Comparison of ENCODE assay signal across 11 mouse cellular contexts in the genomic region with DNA sequence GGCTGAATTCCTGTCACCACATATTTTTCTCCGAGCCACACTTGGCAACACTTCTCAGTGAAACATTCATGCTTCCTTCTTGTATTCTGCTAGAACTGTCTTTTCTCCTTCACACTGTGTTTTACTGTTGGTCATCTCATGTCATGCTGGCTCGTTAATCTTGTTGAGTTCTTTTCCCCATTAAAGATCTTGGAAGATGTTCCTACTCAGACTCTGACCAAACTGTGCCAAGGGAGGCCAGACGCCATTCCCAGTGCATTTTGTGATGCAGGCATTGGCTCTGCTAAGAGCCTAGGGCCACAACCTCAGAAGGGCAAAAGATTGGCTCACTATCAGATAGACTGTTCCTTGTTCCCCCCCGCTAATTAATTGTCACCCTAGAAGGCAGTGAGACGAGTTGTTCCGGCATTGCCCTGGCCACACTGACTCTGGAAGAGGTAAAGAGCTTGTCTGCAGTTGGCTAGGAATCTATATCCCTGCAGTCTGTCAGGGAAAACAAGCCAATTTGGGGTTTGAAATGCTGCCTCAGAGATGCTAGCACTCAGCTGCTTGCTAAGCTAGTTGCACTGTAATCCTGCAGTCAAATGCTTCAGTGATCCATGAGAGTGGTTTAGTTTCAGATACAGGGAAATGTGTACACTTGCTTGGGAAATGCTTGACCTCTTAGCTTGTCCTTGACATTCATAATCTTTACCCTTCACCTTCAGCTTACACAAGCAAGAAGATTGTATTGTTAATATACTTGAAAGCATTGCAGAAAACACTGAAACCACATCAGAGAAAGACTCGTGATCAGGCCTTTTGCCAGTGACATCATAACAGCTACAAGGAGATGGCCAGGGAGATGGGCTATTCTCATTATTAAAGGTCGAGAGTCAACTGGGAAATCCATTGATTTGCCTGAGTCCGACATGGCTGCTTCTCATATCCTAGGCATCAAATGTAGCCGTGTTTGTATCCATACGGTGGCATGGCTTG.
DNase-seq lines count a peak whose midpoint lies in the region; ATAC-seq and TF ChIP-seq lines count a peak whose summit lies in the region.
"Had no signal": no experiment of that assay in that cellular context is flagged by ENCODE, and none has a peak within 500 bp of the region (broad histone marks: within the 10 kb centered on the region; RNA-seq: fewer than 3 reads in every experiment).

No protein-coding gene starts in this region.

- H3K27me3 ChIP-seq in kidney, adult 2 months (replicated peaks; ENCODE audit: control insufficient read depth, insufficient read depth, low read length) = no peaks in the 10 kb centered on the region
- no peaks in the 10 kb centered on the region for H3K27me3 ChIP-seq in forebrain, embryonic 16.5 days (replicated peaks; ENCODE audit: control insufficient read depth, insufficient read depth, low read length)
- no peaks in the 10 kb centered on the region for H3K27me3 ChIP-seq in thymus, adult 2 months (ENCODE audit: control insufficient read depth, insufficient read depth, low read length)
- H3K27me3 ChIP-seq: limb, embryonic 15.5 days had no signal

- peaks cover 10% of the 10 kb centered on the region for H3K4me1 ChIP-seq in kidney, adult 2 months (ENCODE audit: control insufficient read depth, insufficient read depth, low read length)
- peaks cover 28% of the 10 kb centered on the region for H3K4me1 ChIP-seq in forebrain, embryonic 16.5 days (replicated peaks; ENCODE audit: control insufficient read depth, insufficient read depth, low read length)
- no peaks in the 10 kb centered on the region for H3K4me1 ChIP-seq in thymus, adult 2 months (replicated peaks; ENCODE audit: control insufficient read depth, insufficient read depth, low read length)

- no peaks in the 10 kb centered on the region for H3K36me3 ChIP-seq in kidney, adult 2 months (ENCODE audit: control insufficient read depth, insufficient read depth, low read length)
- H3K36me3 ChIP-seq in forebrain, embryonic 16.5 days (ENCODE audit: control insufficient read depth, insufficient read depth) = no peaks in the 10 kb centered on the region
- no peaks in the 10 kb centered on the region for H3K36me3 ChIP-seq in thymus, adult 2 months (ENCODE audit: control insufficient read depth, insufficient read depth, low read length)
- H3K36me3 ChIP-seq: limb, embryonic 15.5 days had no signal

- no peak for TF ChIP-seq POLR2A in kidney, adult 2 months (IDR thresholded peaks at IDR 0.05; ENCODE audit: low read depth, low read length)
- TF ChIP-seq POLR2A in thymus, adult 2 months (IDR thresholded peaks at IDR 0.05; ENCODE audit: control insufficient read depth, extremely low read depth, insufficient read depth, low read length, poor library complexity) = no peak

- H3K27ac ChIP-seq in kidney, adult 2 months (ENCODE audit: insufficient read depth, low read depth, low read length) = peak overlapping the region; percentile 43; the same call in 1 of the 2 replicates
- H3K27ac ChIP-seq in forebrain, embryonic 16.5 days (ENCODE audit: low read length) = peak overlapping the region; percentile 61
- H3K27ac ChIP-seq in thymus, adult 2 months (ENCODE audit: control insufficient read depth, insufficient read depth, low read length) = no peak overlapping the region

- peak; percentile 68 for ATAC-seq in forebrain, embryonic 16.5 days

- no peak overlapping the region; the same call in 1 of the 2 replicates for H3K4me2 ChIP-seq in forebrain, embryonic 16.5 days (ENCODE audit: low read length)
- H3K4me2 ChIP-seq: limb, embryonic 15.5 days had no signal

- no peaks in the 10 kb centered on the region for H3K9me3 ChIP-seq in forebrain, embryonic 16.5 days (ENCODE audit: control insufficient read depth, low read length)
- H3K9me3 ChIP-seq: limb, embryonic 15.5 days had no signal

- H3K9ac ChIP-seq in forebrain, embryonic 16.5 days (replicated peaks; ENCODE audit: low read depth, low read length) = no peak overlapping the region
- H3K9ac ChIP-seq: limb, embryonic 15.5 days had no signal

- WGBS in kidney, adult 2 months = 65% methylated on average over 11 of the region's 11 CpGs
- WGBS in forebrain, embryonic 16.5 days = 64% methylated on average over 11 of the region's 11 CpGs
- 84% methylated on average over 11 of the region's 11 CpGs for WGBS in thymus, adult 2 months

- H3K4me3 ChIP-seq in kidney, adult 2 months (ENCODE audit: insufficient read depth, low read depth, low read length) = no peak overlapping the region
- H3K4me3 ChIP-seq in forebrain, embryonic 16.5 days (replicated peaks; ENCODE audit: low read length) = no peak overlapping the region
- H3K4me3 ChIP-seq in thymus, adult 2 months (ENCODE audit: control insufficient read depth, insufficient read depth, low read length) = no peak overlapping the region
- H3K4me3 ChIP-seq: limb, embryonic 15.5 days; myocyte had no signal

- TF ChIP-seq CTCF in kidney, adult 2 months (conservative IDR thresholded peaks at IDR 0.05; ENCODE audit: insufficient read depth, insufficient read length, low read depth, low read length) = no peak
- TF ChIP-seq CTCF in thymus, adult 2 months (IDR thresholded peaks at IDR 0.05; ENCODE audit: borderline replicate concordance, control insufficient read depth, extremely low read depth, insufficient read depth, low read length, poor library complexity) = no peak

- DNase-seq in kidney, adult 2 months = peak; percentile 31
- DNase-seq in kidney, adult 18-20 months = no peak
- DNase-seq in Muller cell, postnatal 12 days (ENCODE audit: inconsistent ontology term) = peak; percentile 92
- peak; percentile 77 for DNase-seq in adipocyte (ENCODE audit: low spot score)
- DNase-seq in thymus, adult 2 months = no peak
- DNase-seq in urinary bladder, postnatal 25 days (ENCODE audit: low spot score) = no peak
- no peak for DNase-seq in testis, postnatal 14 days (ENCODE audit: low spot score)
- DNase-seq: spleen, adult 18-20 months had no signal

Comparison
In these comparisons a context has a peak if more than half of its experiments do, and no peak if none do; other contexts are left out.
1. DNase-seq: peak in kidney, adult 2 months (single experiment), Muller cell, postnatal 12 days (single experiment) and adipocyte (single experiment); none in kidney, adult 18-20 months (single experiment), thymus, adult 2 months (single experiment), urinary bladder, postnatal 25 days (single experiment) and testis, postnatal 14 days (single experiment).